Mouse (Mus musculus) E14TG2a.4 (cell line): Measurements from ENCODE around the gene Pdcd11.

Source experiments
- H3K27me3 ChIP-seq: 2 replicates; pipeline ENCODE4 v1.6.1; 2014; ENCODE audit warnings: low read length, control low read depth; ENCODE audit not compliant: insufficient read depth
- H3K36me3 ChIP-seq: 2 replicates; pipeline ENCODE4 v1.6.1; 2014; ENCODE audit warnings: low read length, control low read depth; ENCODE audit not compliant: insufficient read depth
- H3K4me1 ChIP-seq: replicated peaks from 2 replicates; pipeline ENCODE4 v1.6.1; 2014; ENCODE audit warnings: low read depth, low read length, control low read depth
- H3K4me3 ChIP-seq: replicated peaks from 2 replicates; pipeline ENCODE4 v1.5.1; 2014; ENCODE audit warnings: mild to moderate bottlenecking, low read length
- H3K9me3 ChIP-seq: 2 replicates; pipeline ENCODE4 v1.6.1; 2014; ENCODE audit warnings: low read length, control low read depth
- CTCF ChIP-seq: conservative IDR thresholded peaks from 2 replicates; pipeline ENCODE4 v1.5.1; 2014; ENCODE audit warnings: low read length
- NANOG ChIP-seq: IDR thresholded peaks from 2 replicates; pipeline ENCODE4 v1.6.1; 2014; ENCODE audit warnings: borderline replicate concordance, low read length, mixed read lengths
- POU5F1 ChIP-seq: IDR thresholded peaks from 2 replicates; pipeline ENCODE4 v1.6.1; 2014; ENCODE audit warnings: low read length, borderline replicate concordance

The Pdcd11 gene

DNA sequence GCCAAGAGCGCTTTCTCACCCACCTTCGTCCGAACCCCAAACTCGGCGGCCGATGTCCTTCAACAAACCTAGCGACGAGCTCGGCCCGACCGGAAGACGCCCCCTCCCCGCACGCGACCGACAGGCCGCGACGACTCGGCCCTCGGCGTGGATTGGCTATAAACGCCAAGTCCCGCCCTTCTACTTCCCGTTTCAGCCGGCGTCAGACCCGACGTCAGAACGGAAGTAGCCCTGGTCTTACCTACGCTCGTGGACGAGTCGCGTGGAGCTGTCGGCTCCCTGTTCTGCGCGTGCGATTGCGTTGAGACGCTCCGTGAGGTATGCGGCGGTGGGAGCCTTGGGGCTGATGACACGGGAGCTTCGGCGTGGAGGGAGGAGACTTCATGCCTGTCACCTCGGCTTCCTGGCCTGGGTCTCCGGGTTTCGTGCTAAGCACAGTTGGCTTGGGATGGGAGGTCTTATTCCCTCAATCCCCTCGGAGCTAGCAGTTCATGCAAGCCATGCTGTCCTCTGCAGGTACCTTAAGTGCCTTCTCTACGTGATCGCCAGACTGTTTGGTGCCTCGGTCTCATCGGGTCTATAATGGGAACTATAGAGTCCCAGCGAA lies at the start of gene Pdcd11, which contains the start of gene Usmg5:
Gene Pdcd11 (plus strand): TSS at position 219 of the 607 bp plus-strand sequence.
Gene Usmg5 (minus strand): TSS at position 98 of the 607 bp plus-strand sequence.
- TF ChIP-seq NANOG: no peak
- TF ChIP-seq CTCF: no peak
- peak within 1 kb of the TSS; percentile 97 for H3K4me3 ChIP-seq

DNA sequence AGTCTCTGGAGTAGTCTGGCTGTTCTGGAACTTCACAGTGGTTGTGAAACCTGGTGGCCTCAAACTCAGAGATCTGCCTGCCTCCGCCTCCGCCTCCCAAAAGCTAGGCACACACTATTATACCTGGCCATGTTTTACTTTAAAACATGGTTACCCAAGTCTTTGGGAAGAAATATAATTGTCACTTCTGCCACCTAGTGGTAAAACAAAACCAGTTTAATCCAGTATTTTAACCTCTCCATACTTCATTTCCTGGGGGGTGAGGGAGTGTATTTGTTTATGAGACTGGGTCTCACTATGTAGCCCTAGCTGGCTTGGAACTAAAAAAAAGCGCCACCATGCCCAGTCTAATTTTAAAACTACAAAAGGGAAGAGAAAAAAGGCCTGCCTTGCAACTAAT lies 47.0 kb upstream of the Pdcd11 start:
- Histone ChIP-seq H3K4me3 (no peak overlapping the region), H3K9me3 (no peaks in the 10 kb centered on the region), H3K4me1 (peaks cover 61% of the 10 kb centered on the region), H3K27me3 (no peaks in the 10 kb centered on the region), H3K36me3 (peaks cover 97% of the 10 kb centered on the region)
- TF ChIP-seq CTCF: peak; percentile 21
- TF ChIP-seq POU5F1: no peak

More for the DNA sequence above, at the start of gene Pdcd11, which contains the start of gene Usmg5:
- H3K36me3 ChIP-seq: peaks cover 70% of the 10 kb centered on the region
- no peaks in the 10 kb centered on the region for H3K27me3 ChIP-seq
- peaks cover 30% of the 10 kb centered on the region for H3K4me1 ChIP-seq
- no peaks in the 10 kb centered on the region for H3K9me3 ChIP-seq

DNA sequence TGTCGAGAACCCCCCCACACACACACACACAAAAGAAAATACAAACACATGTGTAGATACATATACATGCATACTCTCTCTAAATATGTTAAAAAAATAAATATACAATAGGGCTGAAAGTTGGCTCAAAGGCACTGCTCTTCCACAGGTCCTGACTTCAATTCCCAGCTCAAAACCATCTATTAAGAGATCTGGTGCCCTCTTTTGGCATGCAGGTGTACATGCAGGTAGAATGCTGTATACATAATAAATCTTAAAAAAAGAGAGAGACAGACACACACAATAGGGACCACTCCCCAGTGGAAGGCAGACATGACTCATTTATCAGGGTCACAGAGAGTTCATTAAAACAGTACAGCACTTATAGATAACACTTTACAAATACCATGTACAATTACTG lies 44.2 kb upstream of the Pdcd11 start:
- no peak overlapping the region for H3K4me3 ChIP-seq
- H3K36me3 ChIP-seq: peaks cover 75% of the 10 kb centered on the region
- H3K9me3 ChIP-seq: no peaks in the 10 kb centered on the region
- peaks cover 60% of the 10 kb centered on the region for H3K4me1 ChIP-seq
- H3K27me3 ChIP-seq: no peaks in the 10 kb centered on the region
- TF ChIP-seq CTCF (no peak), NANOG (no peak), POU5F1 (no peak)

DNA sequence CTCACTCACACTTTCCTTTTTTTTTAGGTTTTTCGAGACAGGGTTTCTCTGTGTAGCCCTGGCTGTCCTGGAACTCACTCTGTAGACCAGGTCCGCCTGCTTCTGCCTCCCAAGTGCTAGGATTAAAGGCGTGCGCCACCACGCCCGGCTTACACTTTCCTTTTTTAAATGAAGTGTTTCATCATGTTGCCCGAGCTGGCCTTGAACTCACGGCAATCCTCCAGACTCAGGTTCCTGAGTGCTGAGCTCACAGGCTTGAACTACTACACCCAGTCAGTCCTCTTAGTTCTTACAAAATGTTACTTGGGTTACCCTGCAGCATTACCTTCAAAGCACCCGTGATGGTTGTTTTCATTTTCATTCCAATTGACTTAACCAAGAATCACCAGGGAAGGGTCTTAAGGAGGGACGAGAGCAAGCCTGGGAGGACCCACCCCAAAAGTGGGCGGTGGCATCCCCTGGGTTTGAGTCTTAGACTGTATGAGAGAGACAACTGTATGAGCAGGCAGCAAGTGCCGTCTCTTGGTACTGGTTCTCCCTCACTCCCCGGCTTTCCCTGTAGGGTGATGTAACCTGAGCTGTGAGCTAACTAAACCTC lies 43.2 kb upstream of the Pdcd11 start:
- Histone ChIP-seq H3K4me1 (peaks cover 60% of the 10 kb centered on the region), H3K27me3 (no peaks in the 10 kb centered on the region), H3K36me3 (peaks cover 65% of the 10 kb centered on the region), H3K9me3 (no peaks in the 10 kb centered on the region), H3K4me3 (no peak overlapping the region)
- no peak for TF ChIP-seq POU5F1
- no peak for TF ChIP-seq CTCF
- no peak for TF ChIP-seq NANOG

DNA sequence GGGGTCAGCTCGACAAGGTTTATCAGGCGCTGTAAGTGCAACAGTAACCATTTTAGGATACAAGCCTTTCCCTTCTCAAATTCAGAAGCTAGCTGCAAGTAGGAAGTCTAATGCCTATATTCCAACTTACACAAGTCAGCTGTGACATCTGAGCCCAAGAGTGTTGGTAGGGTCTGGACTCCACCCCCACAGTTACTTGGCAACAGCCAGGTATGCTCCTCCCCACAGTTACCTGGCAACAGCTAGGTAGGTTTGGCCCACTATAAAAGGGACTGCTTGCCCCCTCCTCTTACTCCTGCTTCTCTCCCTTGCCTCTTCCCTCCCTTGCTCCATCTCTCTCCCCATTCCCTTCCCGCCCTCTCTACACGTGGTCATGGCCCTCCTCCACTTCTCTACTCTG lies 41.5 kb upstream of the Pdcd11 start:
- Histone ChIP-seq H3K4me1 (peaks cover 53% of the 10 kb centered on the region), H3K9me3 (no peaks in the 10 kb centered on the region), H3K4me3 (peak overlapping the region; percentile 98), H3K36me3 (peaks cover 50% of the 10 kb centered on the region), H3K27me3 (no peaks in the 10 kb centered on the region)
- TF ChIP-seq NANOG (no peak), POU5F1 (no peak), CTCF (no peak)

DNA sequence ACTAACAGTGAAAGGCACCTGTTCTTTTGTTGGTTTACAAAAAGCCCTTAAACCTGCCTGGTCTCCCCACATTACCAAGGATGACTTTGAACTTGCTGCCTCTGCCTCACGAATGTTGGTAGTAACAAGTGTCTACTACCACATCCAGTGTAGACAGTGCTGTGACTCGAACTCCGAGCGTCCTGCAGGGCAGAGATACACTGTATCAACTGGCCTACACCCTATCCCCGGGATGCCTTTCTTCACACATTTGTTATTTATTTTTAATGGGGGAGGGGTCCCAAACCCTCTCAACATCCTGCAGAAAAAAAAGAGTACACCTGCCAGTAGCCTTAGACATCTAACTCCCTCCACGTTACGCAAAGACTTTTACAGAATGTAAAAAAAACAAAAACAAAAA lies 40.7 kb upstream of the Pdcd11 start:
- TF ChIP-seq POU5F1: no peak

DNA sequence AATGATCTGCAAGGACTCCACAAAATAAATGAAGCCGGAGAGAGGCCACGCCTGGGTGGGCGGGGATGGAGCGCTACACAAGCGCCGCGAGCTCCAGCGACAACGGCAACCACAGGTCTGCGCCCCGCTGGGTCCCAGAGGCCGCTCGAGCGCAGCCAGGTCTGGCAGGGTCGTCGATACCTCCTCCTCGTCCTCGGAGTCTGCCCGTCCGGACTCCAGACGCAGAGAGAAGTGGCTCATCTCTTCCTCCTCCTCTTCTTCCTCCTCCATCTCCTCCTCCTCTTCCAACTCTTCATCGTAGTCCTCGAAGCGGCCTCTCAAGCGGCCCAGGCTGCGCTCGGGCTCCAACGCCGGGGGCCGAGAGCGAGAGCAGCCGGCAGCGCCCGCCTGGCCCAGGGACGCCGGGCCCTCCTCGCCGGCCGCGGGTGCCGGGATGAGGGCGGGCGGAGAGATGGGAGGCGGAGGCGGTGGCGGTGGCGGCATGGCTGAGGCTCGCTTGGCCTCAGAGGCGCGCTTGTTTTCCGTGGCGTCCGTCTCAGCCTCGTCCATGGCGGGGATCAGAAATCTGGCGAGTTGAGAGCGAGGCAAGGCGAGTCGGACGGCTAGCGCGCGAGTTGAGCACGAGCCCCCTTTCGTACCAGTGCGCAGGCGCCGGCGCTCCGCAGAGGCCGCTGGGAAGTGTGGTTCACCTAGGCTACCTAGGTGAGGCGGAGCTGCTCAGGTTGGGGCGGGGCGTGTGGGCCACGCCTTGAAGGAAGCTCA lies 40.1 kb upstream of the Pdcd11 start, which contains the start of gene Pcgf6:
Gene Pcgf6 (minus strand): TSS at position 636 of the 762 bp plus-strand sequence.
- Histone ChIP-seq H3K36me3 (peaks cover 37% of the 10 kb centered on the region), H3K4me3 (peak within 1 kb of the TSS; percentile 98), H3K9me3 (no peaks in the 10 kb centered on the region), H3K4me1 (peaks cover 47% of the 10 kb centered on the region), H3K27me3 (no peaks in the 10 kb centered on the region)
- TF ChIP-seq NANOG: no peak
- no peak for TF ChIP-seq POU5F1
- no peak for TF ChIP-seq CTCF

More for the DNA sequence above, 40.7 kb upstream of the Pdcd11 start:
- Histone ChIP-seq H3K36me3 (peaks cover 42% of the 10 kb centered on the region), H3K9me3 (no peaks in the 10 kb centered on the region), H3K27me3 (no peaks in the 10 kb centered on the region), H3K4me1 (peaks cover 47% of the 10 kb centered on the region), H3K4me3 (peak overlapping the region; percentile 98)

DNA sequence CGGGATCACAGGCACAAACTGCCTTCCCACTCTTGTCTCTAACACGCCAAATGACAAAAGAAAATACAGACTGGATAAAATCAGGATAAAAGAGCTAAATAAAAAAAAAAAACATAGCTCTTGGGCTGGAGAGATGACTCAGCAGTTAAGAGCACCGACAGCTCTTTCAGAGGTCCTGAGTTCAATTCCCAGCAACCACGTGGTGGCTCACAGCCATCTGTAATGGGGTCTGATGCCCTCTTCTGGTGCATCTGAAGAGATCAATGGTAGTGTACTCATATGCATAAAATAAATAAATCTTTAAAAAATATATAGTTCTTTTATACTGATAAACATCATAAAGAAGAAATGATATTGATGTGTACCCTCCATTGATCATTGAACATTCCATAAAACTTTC lies 37.6 kb upstream of the Pdcd11 start:
- no peak for TF ChIP-seq NANOG
- TF ChIP-seq POU5F1: no peak
- TF ChIP-seq CTCF: no peak
- Histone ChIP-seq H3K4me1 (peaks cover 29% of the 10 kb centered on the region), H3K27me3 (0 out of 2 replicates have a peak, but pooled peaks cover 5% of the 10 kb centered on the region), H3K4me3 (no peak overlapping the region), H3K9me3 (no peaks in the 10 kb centered on the region), H3K36me3 (peaks cover 12% of the 10 kb centered on the region)

DNA sequence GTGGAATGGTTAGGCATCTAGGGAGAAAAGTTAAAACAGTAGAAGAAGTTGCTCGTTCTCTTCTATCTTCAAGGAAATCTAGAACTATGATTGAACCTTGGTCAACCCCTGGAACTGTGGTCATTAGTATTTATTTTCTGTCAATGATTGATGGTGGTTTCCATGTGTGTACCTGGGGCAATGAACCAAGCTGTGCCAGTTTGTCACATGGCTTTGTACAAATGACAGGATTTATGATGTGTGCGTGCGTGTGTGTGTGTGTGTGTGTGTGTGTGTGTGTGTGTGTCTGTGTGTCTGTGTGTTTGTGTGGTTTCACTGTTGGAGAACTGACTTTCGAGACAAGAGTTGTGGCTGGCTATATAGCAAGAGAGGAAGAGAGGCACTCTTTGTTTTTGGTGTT lies 37.1 kb upstream of the Pdcd11 start:
- TF ChIP-seq NANOG: no peak
- Histone ChIP-seq H3K4me3 (no peak overlapping the region), H3K9me3 (no peaks in the 10 kb centered on the region), H3K4me1 (peaks cover 23% of the 10 kb centered on the region), H3K36me3 (peaks cover 6% of the 10 kb centered on the region), H3K27me3 (0 out of 2 replicates have a peak, but pooled peaks cover 5% of the 10 kb centered on the region)
